Mouse (Mus musculus): ENCODE measurements at regions not wholly inside any gene's neighbourhood (a gene's known extent, or its start where the extent isn't known, plus 50 kb on each side); places are given as distances from the start of the nearest gene placed in this dataset.

DNA sequence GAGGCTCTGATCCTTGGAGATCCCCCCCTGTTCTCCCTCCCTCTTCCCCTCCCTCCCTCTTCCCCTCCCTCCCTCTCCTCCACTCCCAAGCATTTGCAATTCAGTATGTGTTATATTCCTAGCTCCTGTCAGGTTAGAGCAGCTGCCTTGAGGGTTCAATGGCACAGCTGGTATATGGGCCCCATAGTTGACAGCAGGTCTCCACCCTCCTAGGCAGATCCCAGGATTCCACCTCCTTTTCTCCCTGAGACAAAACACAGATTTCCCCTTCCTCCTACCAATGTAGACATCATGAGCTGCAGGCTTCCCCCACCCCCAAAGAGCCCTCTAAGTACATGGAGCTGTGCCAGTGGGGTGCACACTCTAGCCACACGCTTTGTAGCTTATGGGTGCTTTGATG lies 137.8 kb downstream of the Unc5cl start:
- CTCF ChIA-PET = interaction anchor here (0.7 kb wide), 1 partner anchor 98 kb away, joined by 3 read pairs; no protein-coding TSS in a partner anchor

DNA sequence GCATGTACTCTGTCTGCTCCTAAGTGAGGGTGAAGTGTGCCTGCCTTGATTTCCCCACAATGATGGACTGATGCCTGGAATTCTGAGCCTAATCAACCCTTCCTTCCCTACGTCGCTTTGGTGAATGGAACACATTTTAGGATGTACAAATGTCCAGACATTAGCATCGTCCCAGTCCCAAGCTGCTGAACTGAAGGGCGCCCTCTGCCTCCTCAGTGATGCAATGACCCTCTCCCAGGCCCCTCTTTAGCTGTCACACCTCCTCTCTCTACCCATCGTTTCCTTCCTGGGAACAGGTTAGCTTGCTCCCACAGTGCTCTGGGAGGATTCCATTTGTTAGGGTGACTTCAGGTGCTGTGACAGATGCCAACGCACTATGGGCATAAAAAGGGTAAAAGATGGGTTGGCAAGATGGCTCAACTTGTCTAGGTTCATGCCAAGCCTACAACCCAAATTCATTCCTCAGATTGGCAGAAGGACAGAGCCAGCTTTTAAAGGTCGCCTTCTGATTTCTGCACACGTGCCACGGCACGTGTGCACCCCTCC lies 140.8 kb downstream of the Unc5cl start:
- CTCF ChIA-PET = no interaction called here

DNA sequence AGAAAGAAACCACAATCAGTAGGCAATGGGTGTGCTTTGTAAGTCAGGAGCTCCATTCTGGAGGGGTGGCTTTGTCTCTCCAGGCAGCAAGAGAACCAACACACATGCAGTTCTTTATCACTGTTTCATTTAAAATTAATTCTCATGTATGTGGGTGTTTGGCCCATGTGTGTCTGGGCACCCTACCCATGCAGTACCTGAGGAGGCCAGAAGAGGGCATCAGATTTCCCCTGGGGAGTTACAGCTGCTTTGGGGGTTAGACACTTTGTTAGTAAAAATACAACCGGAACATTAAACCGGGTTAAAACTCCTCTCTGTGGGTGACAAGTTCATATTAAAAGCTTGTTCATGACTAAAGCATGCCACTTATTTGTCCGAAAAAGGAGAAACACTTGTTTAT lies 141.7 kb downstream of the Unc5cl start:
- CTCF ChIA-PET = interaction anchor here (0.6 kb wide), 1 partner anchor 25 kb away, joined by 5 read pairs; no protein-coding TSS in a partner anchor

DNA sequence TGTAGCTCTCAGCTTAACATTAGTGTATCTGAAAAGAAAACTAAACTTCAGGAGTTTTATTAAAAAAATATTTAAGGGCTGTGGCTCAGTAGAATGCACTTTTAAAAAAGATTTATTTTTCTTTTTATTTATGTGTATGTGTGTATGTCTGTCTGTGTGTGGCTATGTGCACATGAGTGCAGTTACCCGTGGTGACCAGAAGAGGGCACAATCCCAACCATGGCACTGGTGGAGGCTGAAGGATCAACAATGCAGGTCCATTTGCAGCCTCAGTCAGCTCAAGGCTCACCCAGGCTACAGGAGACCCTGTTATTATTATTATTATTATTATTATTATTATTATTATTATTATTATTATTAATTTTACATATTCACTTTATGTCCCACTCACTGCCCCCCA lies 142.6 kb downstream of the Unc5cl start:
- CTCF ChIA-PET = interaction anchor here (0.6 kb wide), 1 partner anchor 797 kb away, joined by 4 read pairs; no protein-coding TSS in a partner anchor

DNA sequence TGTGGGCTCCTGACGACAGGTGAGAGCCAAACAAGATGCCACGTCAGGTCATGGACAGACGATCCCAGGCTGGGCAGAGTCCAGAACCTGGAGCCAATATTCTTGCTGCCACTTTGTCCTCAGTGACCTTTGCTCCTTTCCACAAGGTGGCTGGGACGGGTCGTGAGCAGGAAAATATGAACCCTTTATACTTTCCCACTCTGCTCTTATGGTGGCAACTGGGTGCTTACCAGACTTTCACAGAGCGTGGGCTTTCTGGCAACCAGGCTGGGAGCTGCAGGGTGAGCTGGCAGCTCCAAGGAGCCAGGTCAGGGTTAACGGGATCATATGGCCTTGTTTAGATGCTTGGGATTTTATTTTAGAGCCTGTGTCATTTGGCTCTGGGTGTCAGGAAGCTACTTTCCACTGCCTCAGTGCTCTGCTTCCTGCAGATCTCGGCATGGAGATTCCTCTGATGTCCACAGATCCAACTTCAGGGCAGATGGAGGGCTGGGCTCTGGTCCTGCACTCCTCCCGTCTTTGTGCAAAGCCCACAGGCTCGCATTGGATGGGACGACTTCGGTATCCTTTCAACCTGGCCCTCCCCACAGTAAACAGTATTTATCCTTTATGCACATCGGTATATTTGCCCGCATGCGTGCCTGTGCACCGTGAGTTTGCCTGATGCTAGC lies 143.9 kb downstream of the Unc5cl start:
- CTCF ChIA-PET = interaction anchor here (0.7 kb wide), 1 partner anchor 36 kb away, joined by 3 read pairs; no protein-coding TSS in a partner anchor

DNA sequence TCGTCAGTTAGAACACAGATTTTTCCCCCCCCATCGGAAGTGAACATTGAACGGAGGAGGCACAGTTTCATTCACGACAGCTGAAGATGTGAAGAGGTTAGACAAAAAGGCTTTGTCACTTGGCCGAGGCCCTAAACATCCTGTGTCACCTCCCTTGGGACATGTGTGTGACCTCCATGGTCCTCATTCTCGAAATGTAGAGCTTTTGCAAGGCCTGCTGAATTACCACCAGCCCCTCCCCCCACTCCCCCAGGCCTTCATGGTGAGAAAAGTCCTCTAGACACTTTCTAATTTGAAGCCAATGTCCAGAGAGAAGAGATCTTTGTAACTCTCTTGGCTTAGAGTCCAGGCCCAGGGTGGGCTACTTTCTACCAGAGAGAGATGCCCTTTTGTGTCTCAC lies 145.5 kb downstream of the Unc5cl start:
- CTCF ChIA-PET = no interaction called here

DNA sequence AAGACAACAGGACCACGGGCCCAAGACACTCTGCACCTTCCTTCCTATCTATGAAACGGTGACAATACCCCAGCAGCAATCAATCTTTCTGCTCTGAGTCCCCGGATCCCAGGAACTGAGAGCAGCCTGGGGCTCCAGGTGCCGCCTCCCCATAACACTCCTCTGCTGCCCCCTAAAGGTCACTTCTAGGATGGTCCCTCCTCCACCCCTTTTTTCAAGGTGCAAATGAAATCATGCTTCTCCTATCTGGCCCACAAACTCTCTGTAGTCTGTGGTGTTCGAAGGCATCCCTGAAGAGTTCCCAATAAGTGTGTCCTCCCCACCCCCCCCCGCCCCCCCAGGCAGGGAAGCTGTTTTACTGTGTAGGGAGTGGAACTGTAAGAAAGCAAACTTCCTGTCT lies 147.9 kb downstream of the Unc5cl start:
- CTCF ChIA-PET = interaction anchor here (0.6 to 0.7 kb wide), 4 partner anchors 16 to 944 kb away, joined by 5 to 10 read pairs (median 8); no protein-coding TSS in a partner anchor

DNA sequence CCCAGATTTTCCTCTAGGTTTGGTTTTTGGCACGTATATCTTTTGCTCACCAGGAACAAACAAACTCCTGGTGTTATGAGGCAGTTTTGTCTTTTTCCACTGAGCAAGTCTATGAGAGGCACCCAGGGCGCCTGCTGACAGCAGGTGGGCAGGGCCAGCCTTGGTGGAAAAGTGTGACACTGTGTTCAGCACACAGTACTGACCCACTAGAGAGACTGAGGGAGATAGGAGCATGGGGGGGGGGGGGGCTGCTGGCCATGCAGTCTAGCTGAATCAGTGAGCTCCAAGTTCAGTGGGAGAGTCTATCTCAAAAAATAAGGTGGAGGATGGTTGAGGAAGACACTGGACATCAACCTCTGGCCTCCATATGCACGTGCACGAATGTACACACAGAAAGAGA lies 152.1 kb downstream of the Unc5cl start:
- CTCF ChIA-PET = no interaction called here

DNA sequence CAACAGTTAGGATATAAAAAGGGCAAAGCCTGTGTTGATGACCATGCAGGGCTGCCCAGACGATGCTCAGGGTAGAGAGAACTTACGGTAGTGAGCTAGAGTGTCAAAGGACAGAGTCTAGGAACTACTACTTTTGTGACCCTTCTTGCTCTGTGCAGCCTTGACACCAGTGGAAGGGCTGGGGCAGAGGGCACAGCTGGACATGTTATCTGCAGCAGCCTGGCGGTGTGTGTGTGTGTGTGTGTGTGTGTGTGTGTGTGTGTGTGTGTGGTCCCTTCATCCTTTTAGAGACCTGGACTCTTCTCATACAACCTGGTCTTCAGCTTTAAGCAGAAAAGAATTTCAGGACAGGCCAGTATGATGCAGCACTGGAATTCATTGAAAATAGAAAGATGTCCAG lies 153.6 kb downstream of the Unc5cl start:
- CTCF ChIA-PET = no interaction called here

DNA sequence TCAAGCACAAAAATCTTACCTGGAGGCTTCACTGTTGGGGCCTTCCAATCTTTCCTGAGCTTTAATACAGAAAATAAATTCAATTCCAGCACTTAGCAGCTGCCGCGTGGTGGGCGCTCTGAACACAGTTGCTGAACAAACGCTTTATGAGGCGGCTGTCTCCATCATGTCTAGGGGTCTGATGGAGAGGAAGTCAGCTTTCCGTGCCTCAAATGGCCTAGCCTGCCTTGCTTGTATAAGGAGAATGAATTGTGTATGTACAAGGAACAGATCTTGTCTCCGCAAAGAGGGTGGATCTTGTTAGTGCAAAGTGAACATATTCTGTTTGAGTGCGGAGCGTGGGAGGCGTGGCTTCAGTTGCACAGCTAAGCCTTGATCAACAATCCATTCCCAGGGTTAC lies 155.4 kb downstream of the Unc5cl start:
- CTCF ChIA-PET = no interaction called here

DNA sequence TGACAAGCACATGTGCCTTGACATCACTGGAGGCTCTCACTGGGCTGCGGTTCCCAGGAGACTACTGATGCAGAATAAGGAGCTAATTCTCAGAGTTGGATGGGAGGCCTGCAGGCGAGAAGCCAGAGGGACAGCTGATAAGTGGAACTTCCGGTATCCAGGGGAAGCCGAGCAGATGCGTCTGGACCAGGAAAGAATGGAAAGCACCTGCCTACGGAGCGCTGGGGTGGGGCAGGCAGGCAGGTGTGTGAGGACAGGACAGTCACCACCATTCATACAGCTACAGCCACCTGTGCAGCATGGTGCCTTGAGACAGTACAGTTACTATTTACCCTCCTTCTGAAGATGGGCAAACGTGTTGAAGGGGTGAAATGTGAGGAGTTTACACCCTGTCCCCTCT lies 156.1 kb downstream of the Unc5cl start:
- CTCF ChIA-PET = no interaction called here

DNA sequence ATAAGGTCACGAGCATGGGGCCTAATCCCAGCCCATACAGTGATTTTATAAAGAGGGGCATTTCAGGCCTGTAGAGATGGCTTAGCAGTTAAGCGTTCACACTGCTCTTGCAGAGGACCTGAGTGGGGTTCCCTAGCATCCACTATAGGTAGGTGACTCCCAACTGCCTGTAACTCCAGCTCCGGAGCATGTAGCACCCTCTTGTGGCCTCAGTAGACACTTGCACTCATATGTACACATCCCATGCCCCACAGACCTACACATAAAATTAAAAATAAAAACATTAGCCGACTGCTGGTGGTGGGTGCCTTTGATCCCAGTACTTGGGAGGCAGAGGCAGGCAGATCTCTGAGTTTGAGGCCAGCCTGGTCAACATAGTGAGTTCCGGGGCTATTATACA lies 158.8 kb downstream of the Unc5cl start:
- CTCF ChIA-PET = no interaction called here

DNA sequence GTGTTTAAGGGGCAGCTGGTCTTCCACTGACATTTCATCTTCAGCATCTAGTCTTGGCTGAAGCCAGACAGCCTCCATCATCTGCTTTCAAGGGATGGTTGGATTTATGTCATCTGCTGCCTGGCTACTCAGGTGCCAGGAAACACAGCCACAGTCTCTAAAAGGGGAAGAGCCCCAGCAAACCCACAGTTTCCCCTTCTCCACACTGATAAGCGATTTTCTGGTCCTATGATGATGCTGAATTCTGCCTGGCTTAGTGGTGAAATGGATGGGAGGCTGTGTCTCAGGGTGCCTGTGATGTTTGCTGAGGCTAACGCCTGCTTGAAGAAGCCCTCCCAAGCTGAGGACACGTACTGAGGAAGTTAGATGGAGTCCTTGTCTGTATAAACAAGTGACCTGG lies 160.5 kb downstream of the Unc5cl start:
- CTCF ChIA-PET = no interaction called here

DNA sequence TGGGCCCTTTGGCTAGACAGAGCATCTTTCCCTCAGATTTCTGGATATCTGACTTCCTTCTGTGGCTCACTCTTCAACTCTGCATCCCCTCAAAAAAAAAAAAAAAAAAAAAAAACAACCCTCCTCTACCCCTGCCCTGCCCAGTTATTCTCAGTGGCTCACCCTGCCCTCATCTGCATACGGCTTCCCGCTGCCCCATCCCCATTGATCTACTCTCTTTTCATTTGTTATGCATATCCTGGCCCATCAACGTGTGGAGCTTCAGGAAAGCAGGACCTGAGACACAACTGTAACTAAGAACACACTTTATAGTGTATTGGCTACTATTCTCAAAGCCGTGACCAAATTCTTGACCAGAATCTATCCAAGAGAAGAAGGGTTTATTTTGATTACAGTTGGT lies 161.5 kb downstream of the Unc5cl start:
- CTCF ChIA-PET = no interaction called here

DNA sequence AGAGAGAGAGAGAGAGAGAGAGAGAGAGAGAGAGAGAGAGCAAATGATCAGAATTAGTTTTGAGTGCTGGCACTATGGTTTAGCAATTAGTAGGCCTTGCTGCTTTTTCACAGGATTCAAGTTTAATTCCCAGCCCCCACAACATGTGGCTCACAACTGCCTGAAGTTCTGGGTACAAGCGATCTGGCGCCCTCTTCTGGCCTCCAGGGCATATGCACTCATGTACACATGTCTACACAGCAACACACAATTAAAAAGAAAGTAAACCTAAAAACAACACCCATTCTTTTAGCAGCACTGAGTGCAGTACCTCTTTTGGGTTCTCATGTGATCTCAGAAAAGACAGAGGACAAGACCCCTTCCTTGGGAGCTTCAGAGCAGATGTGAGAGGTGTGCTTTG lies 166.2 kb downstream of the Unc5cl start:
- CTCF ChIA-PET = no interaction called here

DNA sequence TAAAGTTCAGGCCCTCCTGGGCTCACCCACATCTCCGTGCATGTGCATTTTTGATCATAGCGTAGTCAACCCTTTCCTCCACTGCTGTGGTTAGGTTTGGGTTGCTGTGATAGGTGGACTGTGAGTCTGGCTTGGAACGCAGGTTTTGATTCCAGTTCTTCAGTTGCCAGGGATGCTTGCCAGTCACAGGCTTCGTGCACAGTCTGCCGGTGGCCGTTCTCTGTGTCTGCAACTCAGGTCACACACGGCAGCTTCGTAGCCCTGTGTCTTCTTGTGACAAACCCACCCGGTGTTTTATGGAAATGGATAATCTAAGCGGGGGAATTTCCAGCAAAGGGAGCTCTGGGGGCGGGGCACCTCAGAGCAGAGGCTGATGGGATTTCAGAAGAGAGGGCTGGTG lies 167.0 kb downstream of the Unc5cl start:
- CTCF ChIA-PET = no interaction called here

DNA sequence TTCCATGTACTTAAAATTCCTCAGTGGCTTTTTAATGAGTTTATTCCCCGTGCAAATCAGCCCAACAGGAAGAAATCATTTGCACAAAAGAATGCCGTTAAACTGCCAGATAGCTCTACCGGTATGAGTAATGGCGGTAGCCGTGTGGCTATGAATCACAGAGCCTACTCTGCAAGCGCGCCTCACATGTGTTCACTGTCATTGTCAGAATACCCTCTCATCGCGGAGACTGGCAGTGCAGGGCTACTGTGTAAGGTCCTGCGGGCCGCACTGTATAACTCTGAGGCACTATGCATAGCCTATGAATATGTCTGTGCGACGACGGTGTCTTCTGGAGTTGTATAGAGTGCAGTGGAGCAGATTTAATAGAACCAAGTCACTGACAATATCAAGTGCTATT lies 170.2 kb downstream of the Unc5cl start:
- CTCF ChIA-PET = no interaction called here

DNA sequence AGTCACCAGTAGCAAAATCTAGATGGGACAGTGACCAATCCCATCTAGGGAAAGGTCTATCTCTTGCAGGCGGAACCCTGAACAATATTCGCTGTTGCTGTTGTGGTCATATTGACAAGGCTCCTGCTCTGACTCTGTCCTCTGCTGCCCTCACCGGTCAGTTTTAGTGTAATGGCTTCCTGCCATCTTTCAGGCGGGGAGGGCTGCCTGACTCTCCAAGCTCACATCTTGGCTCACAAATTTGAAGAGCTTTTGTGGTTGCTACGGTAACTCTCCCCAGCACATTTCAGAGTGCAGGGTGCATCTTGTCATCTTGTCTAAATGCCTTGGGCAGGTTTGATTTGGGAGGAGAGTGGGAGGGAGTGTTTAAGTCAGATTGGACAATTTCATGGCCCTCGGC lies 171.3 kb downstream of the Unc5cl start:
- CTCF ChIA-PET = no interaction called here

DNA sequence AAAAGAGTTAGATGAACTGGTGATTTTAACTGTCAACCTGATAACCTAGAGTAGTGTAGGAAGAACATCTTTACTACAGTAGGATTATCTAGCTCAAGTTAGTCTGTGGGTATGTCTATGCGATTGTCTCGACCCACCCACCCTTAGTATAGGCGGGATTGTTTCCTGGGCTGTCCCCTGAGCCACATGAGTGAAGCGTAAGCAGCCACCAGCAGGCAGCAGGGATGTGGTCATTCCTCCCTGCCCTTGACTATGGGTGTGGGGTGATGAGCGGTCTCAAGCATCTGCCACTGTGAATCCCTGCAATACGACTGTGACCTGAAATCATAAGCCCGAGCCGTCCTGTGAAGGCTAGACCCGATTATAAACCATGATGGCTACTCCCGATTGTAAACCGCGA lies 184.9 kb downstream of the Unc5cl start:
- CTCF ChIA-PET = no interaction called here

DNA sequence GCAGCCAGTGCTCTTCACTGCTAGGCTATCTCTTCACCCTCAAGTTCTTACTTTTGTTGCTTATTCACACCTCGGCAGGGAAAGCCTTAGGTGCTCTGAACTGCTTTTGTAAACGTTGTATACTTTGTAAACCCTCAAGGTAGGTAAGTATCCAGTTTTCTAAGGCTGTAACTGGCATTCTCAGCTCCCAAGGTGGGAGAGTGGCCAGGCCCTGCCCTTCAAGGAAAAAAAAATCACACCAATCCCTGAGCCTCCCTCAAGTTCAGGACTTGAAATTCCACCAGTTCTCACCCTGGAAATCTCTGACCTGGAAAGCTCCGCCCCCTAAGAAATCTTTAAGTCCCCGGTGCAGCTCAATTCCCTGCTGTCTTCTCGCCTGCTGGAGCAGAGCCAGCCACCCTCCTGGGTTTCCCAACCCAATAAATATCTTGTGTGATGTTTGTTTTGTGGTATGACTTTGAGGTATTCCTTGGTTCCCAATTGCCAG lies 188.9 kb downstream of the Unc5cl start:
- CTCF ChIA-PET = no interaction called here

DNA sequence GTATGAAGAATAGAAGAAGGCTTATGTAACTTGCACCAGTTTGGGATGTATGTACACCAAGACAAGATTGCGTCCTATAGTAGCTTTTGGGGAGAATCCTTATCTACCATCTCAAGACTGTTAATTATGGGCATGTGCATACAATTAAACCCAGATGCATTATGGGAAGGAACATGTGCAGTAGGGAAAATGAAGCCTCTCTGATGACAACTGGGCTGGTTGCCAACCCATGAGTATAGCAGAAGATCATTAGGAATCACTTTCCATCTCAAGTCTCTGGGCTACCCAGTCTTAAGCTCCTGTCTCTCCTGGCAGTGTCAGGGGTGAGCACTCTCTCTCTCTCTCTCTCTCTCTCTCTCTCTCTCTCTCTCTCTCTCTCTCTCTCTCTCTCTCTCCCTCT lies 190.4 kb downstream of the Unc5cl start:
- CTCF ChIA-PET = interaction anchor here (0.7 kb wide), 1 partner anchor 127 kb away, joined by 7 read pairs; no protein-coding TSS in a partner anchor

DNA sequence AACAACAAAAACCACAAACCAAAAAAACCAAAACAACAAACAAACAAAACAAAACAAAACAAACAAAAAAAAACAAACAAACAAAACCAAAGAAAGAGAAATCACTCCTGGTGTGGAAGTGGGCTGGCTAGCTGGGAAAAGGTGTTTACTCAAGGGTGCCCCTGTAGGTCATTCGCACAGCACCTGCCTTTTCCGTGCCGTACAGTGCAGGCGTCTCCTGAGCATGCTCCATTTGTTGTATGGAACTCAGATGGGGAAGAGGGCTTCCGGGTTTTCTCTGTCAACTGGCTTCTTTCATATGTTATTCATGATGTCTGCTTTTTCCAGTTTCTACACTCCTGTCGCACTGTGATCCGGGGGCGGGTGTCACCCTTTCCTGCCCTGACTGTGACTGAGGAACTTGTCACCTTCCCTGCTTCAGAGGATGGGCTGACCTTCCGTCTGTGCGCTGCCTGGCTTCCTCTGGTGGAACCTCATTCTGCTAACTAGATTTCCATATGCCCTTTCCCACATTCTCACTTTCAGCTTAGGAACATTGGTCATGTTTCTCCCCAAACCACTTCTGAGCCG lies 192.0 kb downstream of the Unc5cl start:
- CTCF ChIA-PET = no interaction called here

DNA sequence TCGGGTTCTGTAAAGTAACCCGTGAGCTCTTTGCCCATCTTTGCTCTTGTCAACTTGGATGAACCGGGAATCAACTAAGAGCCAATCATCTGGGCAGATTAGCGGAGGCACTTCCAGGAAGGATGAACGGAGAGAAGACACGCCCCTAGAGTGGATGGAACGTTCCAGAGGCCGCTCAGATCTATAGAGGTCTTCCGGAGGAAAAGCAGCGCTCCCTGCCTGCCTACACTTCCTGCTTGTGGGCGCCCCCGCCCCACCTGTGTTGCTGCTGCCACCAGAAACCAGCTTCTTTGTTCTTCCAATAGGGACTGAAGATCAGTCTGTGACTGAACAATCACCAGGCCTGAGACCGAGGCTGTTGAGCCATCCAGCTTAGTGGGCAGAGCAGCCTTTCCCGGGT lies 192.7 kb downstream of the Unc5cl start:
- CTCF ChIA-PET = no interaction called here
